Comparison of ENCODE assay signal across 8 mouse cellular contexts in genomic region chr15:80014321-80015210, GRCm38 (mm10). TPM values are rescaled to one million over a fixed set of nuclear protein-coding genes. Genes with fewer than 3 reads are reported as not detected.
DNase-seq lines count a peak whose midpoint lies in the region; ATAC-seq and TF ChIP-seq lines count a peak whose summit lies in the region.

Gene Pdgfb, minus strand, starts transcription at chr15:80014977.

- peak; percentile 31 for DNase-seq in MEL (ENCODE audit: low read depth, low spot score)
- DNase-seq in cerebellum, adult 11-12 months, result peak; percentile 62
- peak; percentile 61 to 66 for DNase-seq in frontal cortex, postnatal 10 days (ENCODE audit: low spot score in 2 of 2)
- peak; percentile 42 for DNase-seq in hindbrain, embryonic 10.5 days (ENCODE audit: low spot score)
- DNase-seq in layer of hippocampus, postnatal 10 days (ENCODE audit: low spot score in 2 of 2), result peak; percentile 52 to 64
- peak; percentile 85 for DNase-seq in lung, postnatal 0 days (ENCODE audit: low spot score)
- peak; percentile 63 to 71 for DNase-seq in right cerebral cortex, adult 2 months (ENCODE audit: low spot score in 2 of 2)
- DNase-seq in urinary bladder, postnatal 4 days (ENCODE audit: low spot score in 2 of 2), result no peak

- ATAC-seq in lung, postnatal 0 days, result peak; percentile 55

- H3K9ac ChIP-seq in MEL (ENCODE audit: control insufficient read depth, low read depth, low read length, poor library complexity, severe bottlenecking), result peak within 1 kb of the TSS; percentile 7; the same call in 1 of the 2 replicates
- peak within 1 kb of the TSS; percentile 76 for H3K9ac ChIP-seq in lung, postnatal 0 days (replicated peaks; ENCODE audit: low read depth)

- peaks cover 0 to 19% of the 10 kb centered on the region in 2 experiments; a peak in 2 of 4 replicates for H3K4me1 ChIP-seq in MEL (ENCODE audit: control insufficient read depth in 1 of 2, insufficient read depth in 2 of 2, low read length in 2 of 2)
- peaks cover 36% of the 10 kb centered on the region for H3K4me1 ChIP-seq in hindbrain, embryonic 10.5 days (replicated peaks)
- H3K4me1 ChIP-seq in lung, postnatal 0 days (ENCODE audit: insufficient read depth, low read depth, low read length), result peaks cover 8% of the 10 kb centered on the region; the same call in 1 of the 2 replicates

- TF ChIP-seq EP300 in MEL (IDR thresholded peaks at IDR 0.05; ENCODE audit: low read depth in 1 of 2, low read length in 2 of 2), result no peak
- no peak for TF ChIP-seq EP300 in lung, postnatal 0 days (IDR thresholded peaks at IDR 0.05)

- TF ChIP-seq RAD21 in MEL (IDR thresholded peaks at IDR 0.05; ENCODE audit: low read depth, low read length), result no peak

- peaks cover 0 to 5% of the 10 kb centered on the region in 2 experiments; a peak in 1 of 4 replicates for H3K36me3 ChIP-seq in MEL (ENCODE audit: control insufficient read depth in 1 of 2, insufficient read depth in 2 of 2, low read length in 2 of 2)
- no peaks in the 10 kb centered on the region for H3K36me3 ChIP-seq in hindbrain, embryonic 10.5 days
- H3K36me3 ChIP-seq in lung, postnatal 0 days (ENCODE audit: insufficient read depth, low read length), result no peaks in the 10 kb centered on the region

- under 1% methylated on average over 60 of the region's 60 CpGs for WGBS in hindbrain, embryonic 10.5 days
- under 1% methylated on average over 59 of the region's 60 CpGs for WGBS in lung, postnatal 0 days

- H3K27me3 ChIP-seq in MEL (ENCODE audit: control insufficient read depth in 1 of 2, insufficient read depth in 2 of 2, low read length in 2 of 2), result peaks cover 0 to 7% of the 10 kb centered on the region in 2 experiments; a peak in 2 of 4 replicates
- H3K27me3 ChIP-seq in hindbrain, embryonic 10.5 days (ENCODE audit: insufficient read depth, poor library complexity, severe bottlenecking), result peaks cover 89% of the 10 kb centered on the region
- H3K27me3 ChIP-seq in lung, postnatal 0 days (replicated peaks; ENCODE audit: insufficient read depth, low read length), result peaks cover 7% of the 10 kb centered on the region; the same call in 1 of the 2 replicates

- H3K4me3 ChIP-seq in MEL (ENCODE audit: control insufficient read depth in 1 of 2, insufficient read depth in 1 of 2, low read depth in 2 of 2, low read length in 2 of 2), result peak within 1 kb of the TSS; percentile 7 to 22; a peak in 3 of 4 replicates
- peak within 1 kb of the TSS; percentile 69 for H3K4me3 ChIP-seq in hindbrain, embryonic 10.5 days
- peak within 1 kb of the TSS; percentile 64 for H3K4me3 ChIP-seq in lung, postnatal 0 days (ENCODE audit: low read depth, low read length)

- no peak for TF ChIP-seq CTCF in MEL (IDR thresholded peaks at IDR 0.05 in 2 of 3, conservative IDR thresholded peaks at IDR 0.05 in 1 of 3; ENCODE audit: control insufficient read depth in 1 of 3, insufficient read depth in 1 of 3, low read depth in 2 of 3, low read length in 3 of 3, poor library complexity in 1 of 3, severe bottlenecking in 1 of 3)
- TF ChIP-seq CTCF in lung, postnatal 0 days (IDR thresholded peaks at IDR 0.05), result no peak; the same call in 1 of the 2 replicates

- no peaks in the 10 kb centered on the region for H3K9me3 ChIP-seq in MEL (replicated peaks; ENCODE audit: insufficient read depth, low read length)
- no peaks in the 10 kb centered on the region for H3K9me3 ChIP-seq in hindbrain, embryonic 10.5 days
- no peaks in the 10 kb centered on the region for H3K9me3 ChIP-seq in lung, postnatal 0 days (ENCODE audit: low read length)

- H3K4me2 ChIP-seq in lung, postnatal 0 days (replicated peaks; ENCODE audit: low read depth, low read length), result peak within 1 kb of the TSS; percentile 95

- H3K27ac ChIP-seq in MEL (ENCODE audit: control insufficient read depth, low read depth, low read length), result no peak within 1 kb of the TSS
- peak within 1 kb of the TSS; percentile 87 for H3K27ac ChIP-seq in hindbrain, embryonic 10.5 days
- H3K27ac ChIP-seq in lung, postnatal 0 days (ENCODE audit: low read length), result peak within 1 kb of the TSS; percentile 79

- no peaks in the 10 kb centered on the region for H3K79me2 ChIP-seq in MEL (ENCODE audit: control insufficient read depth, insufficient read depth, low read length, poor library complexity)

- TF ChIP-seq POLR2A in MEL (IDR thresholded peaks at IDR 0.05; ENCODE audit: control insufficient read depth in 1 of 2, insufficient read depth in 1 of 2, low read depth in 1 of 2, low read length in 2 of 2, poor library complexity in 1 of 2), result no peak

TF ChIP-seq in MEL, 35 proteins besides CTCF, POLR2A, EP300 and RAD21:
- TF ChIP-seq ZC3H11A (IDR thresholded peaks at IDR 0.05; ENCODE audit: low read depth, low read length), result no peak
- no peak for TF ChIP-seq HCFC1 (IDR thresholded peaks at IDR 0.05; ENCODE audit: low read depth, low read length)
- TF ChIP-seq RCOR1 (IDR thresholded peaks at IDR 0.05; ENCODE audit: low read depth, low read length), result no peak
- TF ChIP-seq MXI1 (IDR thresholded peaks at IDR 0.05; ENCODE audit: low read depth, low read length), result no peak
- no peak for TF ChIP-seq MAZ (IDR thresholded peaks at IDR 0.05; ENCODE audit: low read depth, low read length)
- no peak for TF ChIP-seq BHLHE40 (IDR thresholded peaks at IDR 0.05; ENCODE audit: borderline replicate concordance, low read depth, low read length)

RNA-seq across cellular contexts. Expression of gene Pdgfb, which starts in this region (rescaled TPM):
- 0.23 and 0.26 TPM in 2 replicates for total RNA-seq in MEL (2012; rRNA removed)
- polyA plus RNA-seq in MEL (2012; ENCODE audit: insufficient read depth in 1 of 2, insufficient read length in 2 of 2, low read depth in 1 of 2, low replicate concordance in 2 of 2, missing spikeins in 1 of 2), result under 1 TPM in 1 of 2 experiments, not detected in 1; 0.72 TPM
- 1.6 and 1.8 TPM in 2 replicates for polyA plus RNA-seq in hindbrain, embryonic 10.5 days (2016; fragmentation: Nextera tagmentation; extraction: Ambion mirVana)
- 10 to 100 TPM; 51.3 to 51.6 TPM for total RNA-seq in layer of hippocampus, postnatal 10 days (2021)
- polyA plus RNA-seq in lung, postnatal 0 days (2015; fragmentation: Nextera tagmentation; extraction: Ambion mirVana), result 10.5 and 14.2 TPM in 2 replicates

Comparison
In these comparisons a context has a peak if more than half of its experiments do, and no peak if none do; other contexts are left out.
1. RNA of gene Pdgfb (total RNA-seq): 51.3 to 51.6 TPM in layer of hippocampus, postnatal 10 days; 0.23 to 0.26 TPM in MEL; every median in the first group is over 10 times any median in the second.
2. Peak in DNase-seq, H3K4me3 ChIP-seq and H3K9ac ChIP-seq in MEL; RNA of the gene not detected or under 1 TPM.
3. DNase-seq: peak in cerebellum, adult 11-12 months (single experiment), frontal cortex, postnatal 10 days (2 of 2), hindbrain, embryonic 10.5 days (single experiment), layer of hippocampus, postnatal 10 days (2 of 2), lung, postnatal 0 days (single experiment) and right cerebral cortex, adult 2 months (2 of 2); none in urinary bladder, postnatal 4 days (0 of 2).
4. H3K4me3 ChIP-seq: peak in every context shown above with its lines; median percentile 69 in hindbrain, embryonic 10.5 days; 64 in lung, postnatal 0 days; 14 in MEL.